Mouse (Mus musculus) mesoderm, embryonic 11.5 days (tissue): ENCODE measurements around the gene Olfr1346.
"Not testable (repeated sequence)": the region's sequence is repeated elsewhere in the genome, so short reads cannot be mapped to it uniquely, and the experiment has no call there.

Experiments
- DNase-seq: peaks from one replicate; pipeline ENCODE4 v3.0.0-alpha.2; 2012; ENCODE audit warnings: low read depth, low spot score

The Olfr1346 gene

DNA sequence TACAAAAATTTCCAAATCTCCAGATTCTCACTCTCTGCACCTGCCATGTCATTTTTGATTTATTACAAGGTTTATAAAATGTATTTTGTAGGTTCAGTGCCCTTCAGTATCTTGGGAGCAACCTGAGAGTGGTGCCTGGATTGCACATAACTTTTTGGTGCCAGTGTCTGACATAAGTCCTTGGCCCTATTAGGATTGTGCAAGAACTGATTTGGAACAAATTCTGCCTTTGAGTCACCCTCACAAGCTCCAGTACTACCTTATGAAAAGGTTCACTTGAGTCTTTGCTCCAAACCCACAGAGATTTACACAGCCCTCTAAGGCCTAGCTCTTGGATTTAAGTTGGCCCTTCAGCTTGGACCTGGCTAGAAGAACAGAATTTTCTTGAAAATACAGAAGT, at the start of gene Olfr1346:
Olfr1346 (plus strand) TSS at position 151 of the 400 bp plus-strand sequence.
- no peak for DNase-seq

DNA sequence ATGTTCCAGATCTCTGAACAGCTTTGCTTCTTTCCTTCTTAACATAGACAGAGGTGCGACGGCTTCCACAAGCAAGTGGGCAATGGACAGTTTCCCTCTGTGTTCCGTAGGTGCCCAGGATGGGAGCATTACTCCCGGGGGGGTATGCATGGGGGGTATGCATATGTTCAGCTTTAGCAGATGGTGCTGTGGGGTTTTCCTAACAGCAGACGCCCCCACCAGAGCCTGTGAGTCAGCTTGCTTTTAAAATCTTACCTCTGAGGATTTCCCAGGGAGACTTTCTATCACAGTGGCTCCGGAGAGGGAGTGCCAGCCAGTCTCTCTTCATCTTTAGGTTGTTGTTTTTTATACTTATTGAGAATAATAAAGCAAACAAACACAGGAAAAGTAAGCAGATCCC, 47.0 kb upstream of the Olfr1346 start:
- no peak for DNase-seq

DNA sequence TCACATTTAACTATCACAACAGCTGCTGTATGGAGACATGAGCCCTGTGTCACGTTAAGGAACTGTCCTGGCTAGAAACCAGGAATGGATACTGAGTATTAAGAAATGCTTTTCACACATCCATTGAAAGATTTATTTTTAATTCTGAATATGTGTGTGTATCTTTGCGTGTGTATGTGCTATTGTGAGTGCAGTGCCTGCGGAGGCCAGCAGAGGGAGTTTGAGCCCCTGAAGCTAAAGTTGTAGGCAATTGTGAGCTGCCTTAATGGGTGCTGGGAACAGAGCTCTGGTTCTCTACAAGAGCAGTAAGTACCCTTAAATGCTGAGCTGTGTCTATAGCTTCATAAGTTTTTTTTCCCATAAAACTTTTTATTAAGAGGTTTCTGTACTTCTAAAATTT, 37.5 kb upstream of the Olfr1346 start:
- no peak for DNase-seq

DNA sequence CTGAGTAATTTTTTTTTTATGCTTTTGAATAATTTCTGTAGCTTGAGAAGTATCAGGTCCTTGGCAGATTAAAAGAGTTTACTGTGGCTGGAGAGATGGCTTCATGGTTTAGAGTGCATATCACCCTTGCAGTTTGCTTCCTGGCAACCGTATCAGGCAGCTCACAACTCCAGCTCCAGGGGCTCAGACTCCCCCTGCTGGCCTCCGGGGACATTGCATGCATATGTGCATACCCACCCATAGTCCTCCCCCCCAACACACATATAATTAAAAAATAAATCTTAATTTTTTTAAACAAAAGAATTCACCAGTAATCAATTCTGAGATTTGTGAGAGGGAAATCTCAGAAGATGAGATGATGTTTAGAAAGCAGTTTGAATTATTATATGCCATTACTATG, 36.6 kb upstream of the Olfr1346 start:
- no peak for DNase-seq

GRCm38 (mm10) chr7:6438388-6438787, 28.5 kb upstream of the Olfr1346 start, which contains the start of gene Olfr1344:
TSS of gene Olfr1344 (plus strand) at chr7:6438688.
- DNase-seq = no peak

- no peak for DNase-seq
These were observed 25.7 kb upstream of the Olfr1346 start for GRCm38 (mm10) chr7:6441173-6441572.

- no peak for DNase-seq
These were observed 19.1 kb upstream of the Olfr1346 start for GRCm38 (mm10) chr7:6447771-6448170.

- no peak for DNase-seq
These were observed 11.0 kb upstream of the Olfr1346 start, which contains the start of gene Olfr1336 for GRCm38 (mm10) chr7:6455868-6456267. TSS of gene Olfr1336 (plus strand) at chr7:6456168.

- DNase-seq = no peak
These were observed 10.5 kb upstream of the Olfr1346 start for GRCm38 (mm10) chr7:6456399-6456798.

DNA sequence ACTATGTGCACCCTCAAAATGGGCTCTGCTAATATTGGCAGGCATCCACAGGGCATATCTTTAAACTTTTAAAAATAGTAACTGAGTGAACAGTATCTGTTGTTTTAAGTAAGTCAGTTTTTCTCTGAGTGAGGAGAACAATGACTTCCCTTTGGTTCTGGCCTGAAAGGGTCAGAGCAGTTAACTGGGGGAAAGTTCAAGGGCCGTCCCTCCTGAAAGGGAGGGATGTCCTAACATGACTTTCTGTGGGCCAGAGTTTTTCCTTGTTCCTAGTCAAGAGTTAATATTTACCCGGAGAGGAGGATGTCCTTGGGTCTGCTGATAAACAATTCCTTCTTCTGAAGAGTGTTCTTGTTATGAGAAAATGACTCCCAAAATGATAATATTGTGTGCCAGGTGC, 10.7 kb downstream of the Olfr1346 start:
- DNase-seq = not testable (repeated sequence)

- DNase-seq = no peak
These were observed 19.9 kb downstream of the Olfr1346 start, which contains the start of gene Olfr5 for GRCm38 (mm10) chr7:6486841-6487240. TSS of gene Olfr5 (minus strand) at chr7:6486941.

GRCm38 (mm10) chr7:6499655-6500054, 32.8 kb downstream of the Olfr1346 start, which contains the start of gene Olfr1347:
TSS of gene Olfr1347 (minus strand) at chr7:6499755.
- no peak for DNase-seq

DNA sequence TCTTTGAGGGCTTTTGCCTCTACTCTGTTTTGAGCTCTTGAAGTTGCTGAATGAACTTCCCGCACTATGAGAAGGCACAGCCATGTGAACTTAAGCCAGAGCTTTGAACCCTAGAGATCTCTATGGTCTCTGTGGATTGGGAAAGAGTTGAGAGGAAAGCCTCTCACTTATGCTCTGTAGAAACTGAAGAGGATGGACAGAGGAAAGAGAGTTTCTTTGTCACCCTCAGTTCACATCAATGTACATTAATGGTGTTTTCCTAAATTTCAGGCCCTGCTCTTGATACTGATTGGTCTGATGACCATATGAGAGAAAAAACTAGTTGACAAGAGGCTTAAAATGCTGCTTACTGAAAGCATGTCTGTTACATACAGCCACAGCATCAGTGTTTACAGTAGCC, 41.7 kb downstream of the Olfr1346 start, which contains the start of gene Olfr1348:
Olfr1348 (minus strand) TSS at position 101 of the 400 bp plus-strand sequence.
- DNase-seq = no peak

GRCm38 (mm10) chr7:6521666-6522065, 54.8 kb downstream of the Olfr1346 start:
- DNase-seq = no peak

DNA sequence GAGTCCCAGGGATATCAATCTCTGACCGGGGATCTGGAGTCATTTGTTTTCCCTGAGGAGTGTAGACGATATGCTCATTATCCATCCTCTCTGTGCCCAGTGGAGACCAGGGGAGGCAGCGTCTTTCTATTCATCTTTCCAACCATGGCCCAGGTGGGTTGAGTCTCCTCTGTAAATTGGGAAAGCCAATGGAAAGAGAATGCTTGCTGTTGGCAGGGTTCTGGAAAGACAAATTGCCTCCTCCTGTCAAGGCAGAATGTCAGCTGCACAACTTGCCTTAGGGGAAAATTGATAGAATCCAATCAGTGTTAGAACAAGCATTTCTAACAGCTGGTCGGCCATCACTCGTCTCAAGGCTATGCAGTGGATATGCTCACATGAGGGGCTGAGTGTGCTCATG, 55.9 kb downstream of the Olfr1346 start, which contains the start of gene Olfr1349:
Olfr1349 (minus strand) TSS at position 101 of the 400 bp plus-strand sequence.
- DNase-seq = no peak

DNA sequence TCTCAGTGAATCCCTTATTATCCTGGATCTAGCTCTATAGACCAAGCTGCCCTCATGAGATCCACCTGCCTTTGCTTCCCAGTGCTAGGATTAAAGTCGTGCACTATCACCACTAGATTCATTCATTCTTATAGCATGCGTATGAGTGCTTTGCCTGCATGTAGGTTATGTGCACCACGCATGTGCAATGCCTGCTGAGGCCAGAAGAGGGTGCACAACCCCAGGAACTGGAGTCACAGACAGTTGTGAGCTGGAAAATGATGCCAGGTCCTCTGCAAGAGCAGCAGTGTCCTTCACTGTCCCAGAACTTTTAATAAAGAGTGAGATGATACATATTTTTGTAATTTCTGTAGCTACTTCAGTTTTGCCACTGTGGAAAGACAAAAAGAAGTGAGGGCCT, 58.1 kb downstream of the Olfr1346 start:
- DNase-seq = peak; percentile 0

- DNase-seq = peak; percentile 23
These were observed 59.2 kb downstream of the Olfr1346 start for GRCm38 (mm10) chr7:6526141-6526540.
